Mouse (Mus musculus) testis, postnatal 14 days (tissue): Measurements from ENCODE around the gene Fam118a.

ENCODE experiments used
- DNase-seq: peaks from one replicate; pipeline ENCODE4 v3.0.0; 2021; ENCODE audit warnings: low spot score

Fam118a gene

GRCm38 (mm10) chr15:85072651-85073050 lies 43.9 kb downstream of the Fam118a start:
- DNase-seq, result no peak

GRCm38 (mm10) chr15:85085641-85086040 lies 56.9 kb downstream of the Fam118a start:
- no peak for DNase-seq
